Mouse (Mus musculus) forebrain, embryonic 15.5 days (tissue): ENCODE measurements around the gene Camk1g. TPM values are rescaled to one million over a fixed set of nuclear protein-coding genes. Genes with fewer than 3 reads are reported as not detected.

Source experiments
- ATAC-seq: fragments of 200-750 bp; cut with Nextera tagmentation; replicated peaks from 2 replicates; pipeline ENCODE4 v1.8.0; 2017; ENCODE audit warnings: mild to moderate bottlenecking, moderate TSS enrichment, moderate library complexity
- H3K27ac ChIP-seq: fragments of 300-500 bp; sonication (generic); replicated peaks from 2 replicates; pipeline ENCODE4 v1.5.1; 2015; ENCODE audit warnings: mild to moderate bottlenecking, inconsistent platforms
- H3K27me3 ChIP-seq: fragments of 300-500 bp; sonication (generic); 2 replicates; pipeline ENCODE4 v1.6.1; 2015; ENCODE audit warnings: inconsistent platforms
- H3K36me3 ChIP-seq: fragments of 300-500 bp; sonication (generic); 2 replicates; pipeline ENCODE4 v1.6.1; 2015; ENCODE audit warnings: mild to moderate bottlenecking, inconsistent platforms
- H3K4me1 ChIP-seq: fragments of 300-500 bp; sonication (generic); 2 replicates; pipeline ENCODE4 v1.6.1; 2015; ENCODE audit warnings: inconsistent platforms
- H3K4me2 ChIP-seq: fragments of 300-500 bp; sonication (generic); replicated peaks from 2 replicates; pipeline ENCODE4 v1.6.1; 2015; ENCODE audit warnings: mild to moderate bottlenecking, inconsistent platforms
- H3K4me3 ChIP-seq: fragments of 300-500 bp; sonication (generic); 2 replicates; pipeline ENCODE4 v1.5.1; 2015; ENCODE audit warnings: mild to moderate bottlenecking, inconsistent platforms
- H3K9ac ChIP-seq: fragments of 300-500 bp; sonication (generic); replicated peaks from 2 replicates; pipeline ENCODE4 v1.6.1; 2015; ENCODE audit warnings: mild to moderate bottlenecking, inconsistent platforms
- H3K9me3 ChIP-seq: fragments of 300-500 bp; sonication (generic); 2 replicates; pipeline ENCODE4 v1.6.1; 2016; ENCODE audit warnings: inconsistent platforms
- WGBS: fragments of 180-500 bp; shearing (Covaris S2); methylation state at CpG from one replicate; pipeline ENCODE4 v1.1.7; 2015; ENCODE audit warnings: mixed read lengths; 5-methylcytosine and 5-hydroxymethylcytosine counted together
- polyA plus RNA-seq: library from polyadenylated mRNA; unstranded; fragments of >200 nt; fragmentation: Nextera tagmentation; extraction: Ambion mirVana; gene quantifications from 2 replicates; pipeline ENCODE4 v1.2.1, GENCODE M21; 2015

The Camk1g gene
- polyA plus RNA-seq, 1 experiment from 2014 or later = 44.8 TPM

GRCm38 (mm10) chr1:193327686-193328085 is 42.4 kb downstream of the Camk1g start:
- WGBS = 81% methylated on average over 5 of the region's 5 CpGs
- Histone ChIP-seq H3K4me1 (peaks cover 13% of the 10 kb centered on the region), H3K27ac (no peak overlapping the region), H3K4me2 (no peak overlapping the region), H3K36me3 (no peaks in the 10 kb centered on the region), H3K4me3 (no peak overlapping the region), H3K27me3 (no peaks in the 10 kb centered on the region), H3K9me3 (no peaks in the 10 kb centered on the region), H3K9ac (no peak overlapping the region)
- no peak for ATAC-seq

GRCm38 (mm10) chr1:193327216-193327615 is 42.9 kb downstream of the Camk1g start:
- WGBS = 75% methylated on average over 1 of the region's 1 CpGs
- Histone ChIP-seq H3K9ac (no peak overlapping the region), H3K4me1 (peaks cover 13% of the 10 kb centered on the region), H3K4me2 (no peak overlapping the region), H3K9me3 (no peaks in the 10 kb centered on the region), H3K4me3 (no peak overlapping the region), H3K27ac (no peak overlapping the region), H3K36me3 (no peaks in the 10 kb centered on the region), H3K27me3 (no peaks in the 10 kb centered on the region)
- no peak for ATAC-seq

- Histone ChIP-seq H3K36me3 (no peaks in the 10 kb centered on the region), H3K27ac (no peak overlapping the region), H3K4me2 (no peak overlapping the region), H3K27me3 (no peaks in the 10 kb centered on the region), H3K9me3 (no peaks in the 10 kb centered on the region), H3K9ac (no peak overlapping the region), H3K4me1 (peaks cover 13% of the 10 kb centered on the region), H3K4me3 (no peak overlapping the region)
- WGBS = 76% methylated on average over 7 of the region's 7 CpGs
- ATAC-seq = no peak
Measured at GRCm38 (mm10) chr1:193326456-193327145, 43.5 kb downstream of the Camk1g start.

GRCm38 (mm10) chr1:193325891-193326290 is 44.2 kb downstream of the Camk1g start:
- no peaks in the 10 kb centered on the region for H3K9me3 ChIP-seq
- H3K27me3 ChIP-seq = no peaks in the 10 kb centered on the region
- no peak overlapping the region for H3K27ac ChIP-seq
- WGBS = 92% methylated on average over 6 of the region's 6 CpGs
- no peaks in the 10 kb centered on the region for H3K36me3 ChIP-seq
- H3K4me2 ChIP-seq = no peak overlapping the region
- H3K4me3 ChIP-seq = no peak overlapping the region
- peaks cover 13% of the 10 kb centered on the region for H3K4me1 ChIP-seq
- no peak for ATAC-seq
- H3K9ac ChIP-seq = no peak overlapping the region

- Histone ChIP-seq H3K4me2 (no peak overlapping the region), H3K36me3 (no peaks in the 10 kb centered on the region), H3K27ac (no peak overlapping the region), H3K4me1 (no peaks in the 10 kb centered on the region), H3K27me3 (no peaks in the 10 kb centered on the region), H3K9me3 (no peaks in the 10 kb centered on the region), H3K9ac (no peak overlapping the region), H3K4me3 (no peak overlapping the region)
- WGBS = 38% methylated on average over 2 of the region's 2 CpGs
- ATAC-seq = no peak
Measured at GRCm38 (mm10) chr1:193324224-193324623, 45.9 kb downstream of the Camk1g start.

GRCm38 (mm10) chr1:193323686-193324085 is 46.4 kb downstream of the Camk1g start:
- no peak overlapping the region for H3K9ac ChIP-seq
- no peaks in the 10 kb centered on the region for H3K9me3 ChIP-seq
- H3K36me3 ChIP-seq = no peaks in the 10 kb centered on the region
- 97% methylated on average over 6 of the region's 6 CpGs for WGBS
- no peaks in the 10 kb centered on the region for H3K27me3 ChIP-seq
- no peak for ATAC-seq
- H3K4me2 ChIP-seq = no peak overlapping the region
- H3K4me3 ChIP-seq = no peak overlapping the region
- no peaks in the 10 kb centered on the region for H3K4me1 ChIP-seq
- no peak overlapping the region for H3K27ac ChIP-seq

- H3K27me3 ChIP-seq = no peaks in the 10 kb centered on the region
- no peaks in the 10 kb centered on the region for H3K36me3 ChIP-seq
- H3K4me3 ChIP-seq = no peak overlapping the region
- no peak overlapping the region for H3K27ac ChIP-seq
- H3K4me1 ChIP-seq = peaks cover 14% of the 10 kb centered on the region
- no peak overlapping the region for H3K9ac ChIP-seq
- ATAC-seq = no peak
- H3K9me3 ChIP-seq = no peaks in the 10 kb centered on the region
- 90% methylated on average over 8 of the region's 8 CpGs for WGBS
- H3K4me2 ChIP-seq = no peak overlapping the region
Measured at GRCm38 (mm10) chr1:193320398-193320797, 49.7 kb downstream of the Camk1g start.

- Histone ChIP-seq H3K27me3 (no peaks in the 10 kb centered on the region), H3K9ac (no peak overlapping the region), H3K36me3 (no peaks in the 10 kb centered on the region), H3K4me3 (no peak overlapping the region), H3K9me3 (no peaks in the 10 kb centered on the region), H3K4me1 (peaks cover 14% of the 10 kb centered on the region), H3K4me2 (no peak overlapping the region), H3K27ac (no peak overlapping the region)
- WGBS = 48% methylated on average over 3 of the region's 3 CpGs
- ATAC-seq = no peak
Measured at GRCm38 (mm10) chr1:193319721-193320120, 50.4 kb downstream of the Camk1g start.

- ATAC-seq = peak; percentile 76
- 33% methylated on average over 6 of the region's 6 CpGs for WGBS
- peaks cover 14% of the 10 kb centered on the region for H3K4me1 ChIP-seq
- no peaks in the 10 kb centered on the region for H3K36me3 ChIP-seq
- H3K4me3 ChIP-seq = no peak overlapping the region
- H3K4me2 ChIP-seq = no peak overlapping the region
- peak overlapping the region; percentile 46 for H3K27ac ChIP-seq
- H3K9me3 ChIP-seq = no peaks in the 10 kb centered on the region
- H3K27me3 ChIP-seq = no peaks in the 10 kb centered on the region
- no peak overlapping the region for H3K9ac ChIP-seq
Measured at GRCm38 (mm10) chr1:193317159-193317559, 52.9 kb downstream of the Camk1g start.

- 78% methylated on average over 9 of the region's 9 CpGs for WGBS
- Histone ChIP-seq H3K27me3 (no peaks in the 10 kb centered on the region), H3K36me3 (no peaks in the 10 kb centered on the region), H3K9me3 (no peaks in the 10 kb centered on the region), H3K4me3 (no peak overlapping the region), H3K27ac (peak overlapping the region; percentile 54), H3K4me2 (no peak overlapping the region), H3K9ac (no peak overlapping the region), H3K4me1 (peaks cover 14% of the 10 kb centered on the region)
- ATAC-seq = no peak
Measured at GRCm38 (mm10) chr1:193316358-193316750, 53.7 kb downstream of the Camk1g start.

GRCm38 (mm10) chr1:193315705-193316357 is 54.3 kb downstream of the Camk1g start:
- H3K27ac ChIP-seq = peak overlapping the region; percentile 54
- no peak for ATAC-seq
- no peaks in the 10 kb centered on the region for H3K36me3 ChIP-seq
- H3K4me2 ChIP-seq = no peak overlapping the region
- no peak overlapping the region for H3K4me3 ChIP-seq
- WGBS = 58% methylated on average over 5 of the region's 5 CpGs
- peaks cover 14% of the 10 kb centered on the region for H3K4me1 ChIP-seq
- H3K27me3 ChIP-seq = no peaks in the 10 kb centered on the region
- H3K9ac ChIP-seq = no peak overlapping the region
- no peaks in the 10 kb centered on the region for H3K9me3 ChIP-seq

GRCm38 (mm10) chr1:193311596-193311995 is 58.5 kb downstream of the Camk1g start:
- Histone ChIP-seq H3K27ac (no peak overlapping the region), H3K4me1 (peaks cover 8% of the 10 kb centered on the region), H3K9ac (no peak overlapping the region), H3K4me2 (no peak overlapping the region), H3K36me3 (no peaks in the 10 kb centered on the region), H3K4me3 (no peak overlapping the region), H3K27me3 (no peaks in the 10 kb centered on the region), H3K9me3 (no peaks in the 10 kb centered on the region)
- WGBS = 88% methylated on average over 1 of the region's 1 CpGs
- ATAC-seq = no peak
